15 mouse cellular contexts compared by ENCODE assay signal in the genomic region with DNA sequence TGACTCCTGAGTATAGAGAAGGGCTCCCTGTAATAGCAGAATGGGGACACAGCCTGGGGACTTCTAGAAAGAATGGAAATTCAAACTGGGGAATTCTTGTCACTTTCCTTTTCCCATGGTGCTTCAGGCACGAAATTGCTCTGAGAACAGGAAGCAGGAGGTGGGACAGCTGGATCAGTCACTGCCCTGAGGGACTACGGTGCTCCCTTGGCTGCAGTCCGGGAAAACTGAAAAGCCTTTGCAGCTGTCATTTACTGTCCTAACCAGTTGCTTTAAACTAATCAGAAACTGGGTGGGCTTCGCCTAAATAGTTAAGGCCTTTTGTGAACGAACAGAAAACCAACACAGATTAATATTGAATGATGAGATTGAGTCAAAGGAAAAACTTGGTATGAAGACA.
DNase-seq lines count a peak whose midpoint lies in the region; ATAC-seq and TF ChIP-seq lines count a peak whose summit lies in the region.
"Had no signal": no experiment of that assay in that cellular context is flagged by ENCODE, and none has a peak within 500 bp of the region (broad histone marks: within the 10 kb centered on the region; RNA-seq: fewer than 3 reads in every experiment).

No protein-coding gene starts in this region.

- TF ChIP-seq EP300 in heart, adult 2 months (IDR thresholded peaks at IDR 0.05; ENCODE audit: insufficient read depth, low read depth, low read length): no peak

- 0 out of 2 replicates have a peak overlapping the region, but pooled peaks have one; percentile 2 for H3K27ac ChIP-seq in heart, adult 2 months
- no peak overlapping the region for H3K27ac ChIP-seq in heart, embryonic 12.5 days (ENCODE audit: poor library complexity, severe bottlenecking)
- H3K27ac ChIP-seq: kidney, postnatal 0 days; midbrain, embryonic 12.5 days had no signal

- intact Hi-C loops in heart, adult 2 months (cut with DNase I): no loop called here
- intact Hi-C loops in left cerebral cortex, postnatal 4 days (cut with DNase I): no loop called here
- intact Hi-C loops in left cerebral cortex, postnatal 25 days (cut with DNase I): no loop called here
- intact Hi-C loops in heart, postnatal 14 days (cut with DNase I): no loop called here

- no peak for ATAC-seq in heart, embryonic 12.5 days (ENCODE audit: insufficient number of reproducible peaks, low FRiP score)

- H3K36me3 ChIP-seq in heart, adult 2 months (ENCODE audit: control insufficient read depth, insufficient read depth, low read length): no peaks in the 10 kb centered on the region
- H3K36me3 ChIP-seq in heart, embryonic 12.5 days: no peaks in the 10 kb centered on the region
- H3K36me3 ChIP-seq: midbrain, embryonic 12.5 days had no signal

- no peak for TF ChIP-seq POLR2A in heart, adult 2 months (IDR thresholded peaks at IDR 0.05; ENCODE audit: insufficient read depth, low read depth, low read length)

- no peak overlapping the region for H3K4me2 ChIP-seq in heart, embryonic 12.5 days
- H3K4me2 ChIP-seq: midbrain, embryonic 12.5 days had no signal

- H3K27me3 ChIP-seq in heart, adult 2 months (ENCODE audit: control insufficient read depth, insufficient read depth, low read length): 0 out of 2 replicates have a peak, but pooled peaks cover 1% of the 10 kb centered on the region
- H3K27me3 ChIP-seq in heart, embryonic 12.5 days (replicated peaks): no peaks in the 10 kb centered on the region
- H3K27me3 ChIP-seq: CH12.LX; midbrain, embryonic 12.5 days had no signal

- H3K79me2 ChIP-seq in heart, adult 2 months (replicated peaks; ENCODE audit: control insufficient read depth, insufficient read depth, low read length): 0 out of 2 replicates have a peak, but pooled peaks cover 1% of the 10 kb centered on the region

- peak; percentile 52 to 62 for DNase-seq in cerebellum, postnatal 14 days
- no peak for DNase-seq in cerebellum, adult 18-20 months
- DNase-seq in heart, adult 2 months: peak; percentile 22 to 26
- peak; percentile 66 for DNase-seq in left cerebral cortex, postnatal 4 days
- no peak for DNase-seq in left cerebral cortex, postnatal 25 days (ENCODE audit: low spot score in 2 of 2)
- DNase-seq in heart, postnatal 14 days: peak; percentile 20 to 33
- DNase-seq in thymus, postnatal 14 days: no peak
- DNase-seq: gastrocnemius, postnatal 36 days; liver; lung, postnatal 36 days; right cerebral cortex, adult 18-20 months had no signal

- no peak for TF ChIP-seq CTCF in heart, adult 2 months (IDR thresholded peaks at IDR 0.05)

- H3K9me3 ChIP-seq in heart, embryonic 12.5 days (replicated peaks): no peaks in the 10 kb centered on the region
- H3K9me3 ChIP-seq: midbrain, embryonic 12.5 days had no signal

- H3K4me3 ChIP-seq in heart, adult 2 months: no peak overlapping the region
- H3K4me3 ChIP-seq in heart, embryonic 12.5 days: no peak overlapping the region
- H3K4me3 ChIP-seq: midbrain, embryonic 12.5 days had no signal

- 42% methylated on average over 5 of the region's 5 CpGs for WGBS in heart, adult 2 months
- 69% methylated on average over 5 of the region's 5 CpGs for WGBS in heart, embryonic 12.5 days

- no peaks in the 10 kb centered on the region for H3K4me1 ChIP-seq in heart, adult 2 months (ENCODE audit: control insufficient read depth, insufficient read depth, low read length)
- no peaks in the 10 kb centered on the region for H3K4me1 ChIP-seq in heart, embryonic 12.5 days (replicated peaks)
- H3K4me1 ChIP-seq: midbrain, embryonic 12.5 days had no signal

- H3K9ac ChIP-seq in heart, adult 2 months (ENCODE audit: low read depth, low read length): no peak overlapping the region
- H3K9ac ChIP-seq in heart, embryonic 12.5 days: no peak overlapping the region
- H3K9ac ChIP-seq: midbrain, embryonic 12.5 days had no signal

Comparison
In these comparisons a context has a peak if more than half of its experiments do, and no peak if none do; other contexts are left out.
1. DNase-seq: peak in cerebellum, postnatal 14 days (2 of 2), heart, adult 2 months (2 of 2), left cerebral cortex, postnatal 4 days (single experiment) and heart, postnatal 14 days (2 of 2); none in cerebellum, adult 18-20 months (0 of 2), left cerebral cortex, postnatal 25 days (0 of 2) and thymus, postnatal 14 days (single experiment).